Mouse (Mus musculus) hindbrain, embryonic 11.5 days (tissue): ENCODE measurements around the gene Gnat1. TPM values are rescaled to one million over a fixed set of nuclear protein-coding genes. Genes with fewer than 3 reads are reported as not detected.
A peak's percentile ranks its signal among the peaks of the same experiment; 100 is the strongest.

Experiments used
- ATAC-seq: fragments of 200-750 bp; cut with Nextera tagmentation; 2 replicates; pipeline ENCODE4 v1.8.0; 2017; ENCODE audit warnings: mild to moderate bottlenecking, moderate TSS enrichment, moderate library complexity; ENCODE audit not compliant: low FRiP score
- DNase-seq: peaks from one replicate; pipeline ENCODE4 v3.0.0-alpha.2; 2015; ENCODE audit warnings: low spot score
- H3K27ac ChIP-seq: fragments of 300-500 bp; sonication (generic); 2 replicates; pipeline ENCODE4 v1.5.1; 2014; ENCODE audit warnings: mild to moderate bottlenecking, low read depth, low read length
- H3K27me3 ChIP-seq: fragments of 300-500 bp; sonication (generic); 2 replicates; pipeline ENCODE4 v1.6.1; 2014; ENCODE audit warnings: mild to moderate bottlenecking, low read length, moderate library complexity, mixed read lengths; ENCODE audit not compliant: control insufficient read depth, insufficient read depth
- H3K36me3 ChIP-seq: fragments of 300-500 bp; sonication (generic); 2 replicates; pipeline ENCODE4 v1.6.1; 2014; ENCODE audit warnings: mild to moderate bottlenecking, low read length, moderate library complexity, mixed read lengths; ENCODE audit not compliant: control insufficient read depth, insufficient read depth
- H3K4me1 ChIP-seq: fragments of 300-500 bp; sonication (generic); replicated peaks from 2 replicates; pipeline ENCODE4 v1.6.1; 2014; ENCODE audit warnings: low read length, mixed read lengths; ENCODE audit not compliant: control insufficient read depth, insufficient read depth
- H3K4me2 ChIP-seq: fragments of 300-500 bp; sonication (generic); replicated peaks from 2 replicates; pipeline ENCODE4 v1.6.1; 2014; ENCODE audit warnings: mild to moderate bottlenecking, low read depth, low read length
- H3K4me3 ChIP-seq: fragments of 300-500 bp; sonication (generic); 2 replicates; pipeline ENCODE4 v1.5.1; 2014; ENCODE audit warnings: low read depth, low read length
- H3K9ac ChIP-seq: fragments of 300-500 bp; sonication (generic); 2 replicates; pipeline ENCODE4 v1.6.1; 2014; ENCODE audit warnings: low read depth, low read length
- H3K9me3 ChIP-seq: fragments of 300-500 bp; sonication (generic); 2 replicates; pipeline ENCODE4 v1.6.1; 2016; ENCODE audit warnings: low read length; ENCODE audit not compliant: control insufficient read depth
- WGBS: fragments of 180-500 bp; shearing (Covaris S2); extraction: QIAGEN DNeasy Blood & Tissue Kit; methylation state at CpG from one replicate; pipeline ENCODE4 v1.1.7; 2014; 5-methylcytosine and 5-hydroxymethylcytosine counted together
- polyA plus RNA-seq: library from polyadenylated mRNA; unstranded; fragments of >200 nt; fragmentation: Nextera tagmentation; extraction: Ambion mirVana; gene quantifications from 2 replicates; pipeline ENCODE4 v1.2.1, GENCODE M21; 2014

Gnat1 gene
- polyA plus RNA-seq, 1 experiment from 2014 or later, result 1.2 TPM

- Histone ChIP-seq H3K27me3 (peaks cover 3% of the 10 kb centered on the region; the same call in 1 of the 2 replicates), H3K4me2 (no peak overlapping the region), H3K9me3 (no peaks in the 10 kb centered on the region), H3K36me3 (no peaks in the 10 kb centered on the region), H3K4me3 (no peak overlapping the region), H3K4me1 (0 out of 2 replicates have a peak, but pooled peaks cover 6% of the 10 kb centered on the region), H3K27ac (no peak overlapping the region), H3K9ac (no peak overlapping the region)
- DNase-seq, result peak; percentile 0
- 87% methylated on average over 2 of the region's 2 CpGs for whole genome bisulfite sequencing
- no peak for ATAC-seq
These were observed 36.1 kb upstream of the Gnat1 start for GRCm38 (mm10) chr9:107715632-107716031.

- H3K9ac ChIP-seq, result peak overlapping the region; percentile 23; the same call in 1 of the 2 replicates
- no peak overlapping the region for H3K4me3 ChIP-seq
These were observed 34.9 kb upstream of the Gnat1 start for GRCm38 (mm10) chr9:107714221-107714952.

GRCm38 (mm10) chr9:107709697-107710483 is 30.4 kb upstream of the Gnat1 start, which contains the start of gene Sema3f:
Gene Sema3f (minus strand): TSS chr9:107710475.
- H3K4me2 ChIP-seq, result peak within 1 kb of the TSS; percentile 97
- H3K9ac ChIP-seq, result peak within 1 kb of the TSS; percentile 88
- peaks cover 28% of the 10 kb centered on the region for H3K27me3 ChIP-seq
- peaks cover 24% of the 10 kb centered on the region for H3K4me1 ChIP-seq
- no peaks in the 10 kb centered on the region for H3K9me3 ChIP-seq
- H3K4me3 ChIP-seq, result peak within 1 kb of the TSS; percentile 77
- H3K27ac ChIP-seq, result peak within 1 kb of the TSS; percentile 91
- H3K36me3 ChIP-seq, result no peaks in the 10 kb centered on the region; the same call in 1 of the 2 replicates
- ATAC-seq (peak; percentile 78), DNase-seq (peak; percentile 86)
- under 1% methylated on average over 67 of the region's 86 CpGs for WGBS

More at GRCm38 (mm10) chr9:107714221-107714952, 34.9 kb upstream of the Gnat1 start:
- no peak overlapping the region for H3K4me2 ChIP-seq
- no peaks in the 10 kb centered on the region for H3K9me3 ChIP-seq
- peak; percentile 39 for DNase-seq
- no peaks in the 10 kb centered on the region for H3K36me3 ChIP-seq
- H3K4me1 ChIP-seq, result peaks cover 13% of the 10 kb centered on the region
- H3K27ac ChIP-seq, result peak overlapping the region; percentile 36; the same call in 1 of the 2 replicates
- 20% methylated on average over 12 of the region's 12 CpGs for WGBS
- 0 out of 2 replicates have a peak, but pooled peaks have one; percentile 21 for ATAC-seq
- peaks cover 7% of the 10 kb centered on the region; the same call in 1 of the 2 replicates for H3K27me3 ChIP-seq

- Histone ChIP-seq H3K4me3 (peak overlapping the region; percentile 77), H3K9me3 (no peaks in the 10 kb centered on the region), H3K4me2 (peak overlapping the region; percentile 97), H3K9ac (peak overlapping the region; percentile 88), H3K36me3 (no peaks in the 10 kb centered on the region; the same call in 1 of the 2 replicates), H3K27ac (peak overlapping the region; percentile 91), H3K27me3 (peaks cover 28% of the 10 kb centered on the region), H3K4me1 (peaks cover 23% of the 10 kb centered on the region)
- WGBS, result 1% methylated on average over 53 of the region's 55 CpGs
- DNase-seq (no peak), ATAC-seq (peak; percentile 14; the same call in 1 of the 2 replicates)
These were observed 29.7 kb upstream of the Gnat1 start for GRCm38 (mm10) chr9:107709096-107709696.

GRCm38 (mm10) chr9:107708439-107709095 is 29.1 kb upstream of the Gnat1 start:
- Histone ChIP-seq H3K27me3 (peaks cover 28% of the 10 kb centered on the region), H3K36me3 (no peaks in the 10 kb centered on the region; the same call in 1 of the 2 replicates), H3K9me3 (no peaks in the 10 kb centered on the region), H3K9ac (peak overlapping the region; percentile 88), H3K27ac (peak overlapping the region; percentile 80), H3K4me2 (peak overlapping the region; percentile 97), H3K4me3 (peak overlapping the region; percentile 77), H3K4me1 (peaks cover 25% of the 10 kb centered on the region)
- DNase-seq (peak; percentile 46), ATAC-seq (no peak)
- 2% methylated on average over 21 of the region's 21 CpGs for WGBS

GRCm38 (mm10) chr9:107707701-107708438 is 28.4 kb upstream of the Gnat1 start:
- Histone ChIP-seq H3K4me1 (peaks cover 25% of the 10 kb centered on the region), H3K4me3 (peak overlapping the region; percentile 77), H3K9ac (peak overlapping the region; percentile 88), H3K9me3 (no peaks in the 10 kb centered on the region), H3K27me3 (peaks cover 28% of the 10 kb centered on the region), H3K4me2 (peak overlapping the region; percentile 97), H3K27ac (peak overlapping the region; percentile 80), H3K36me3 (no peaks in the 10 kb centered on the region; the same call in 1 of the 2 replicates)
- ATAC-seq (no peak; the same call in 1 of the 2 replicates), DNase-seq (peak; percentile 62)
- WGBS, result under 1% methylated on average over 17 of the region's 17 CpGs

- Histone ChIP-seq H3K36me3 (no peaks in the 10 kb centered on the region; the same call in 1 of the 2 replicates), H3K4me2 (peak overlapping the region; percentile 97), H3K27me3 (peaks cover 28% of the 10 kb centered on the region), H3K9me3 (no peaks in the 10 kb centered on the region), H3K27ac (peak overlapping the region; percentile 80), H3K4me1 (peaks cover 25% of the 10 kb centered on the region), H3K9ac (peak overlapping the region; percentile 88), H3K4me3 (peak overlapping the region; percentile 77)
- no peak for ATAC-seq
- DNase-seq, result peak; percentile 62
- 2% methylated on average over 14 of the region's 14 CpGs for WGBS
These were observed 27.3 kb upstream of the Gnat1 start for GRCm38 (mm10) chr9:107706781-107707211.
